Mouse (Mus musculus) brain, embryonic 14.5 days (tissue): ENCODE data around the gene Zscan26.

Experiments used
- CTCF ChIP-seq: fragments of 200-500 bp; IDR thresholded peaks from 2 replicates; pipeline ENCODE4 v1.5.1; 2012; ENCODE audit warnings: inconsistent platforms, mild to moderate bottlenecking, moderate library complexity, borderline replicate concordance; ENCODE audit not compliant: insufficient read depth, insufficient read length; ENCODE audit errors: extremely low read depth
- POLR2A ChIP-seq: fragments of 200-500 bp; IDR thresholded peaks from 2 replicates; pipeline ENCODE4 v1.6.1; 2012; ENCODE audit warnings: mild to moderate bottlenecking, inconsistent platforms, borderline replicate concordance; ENCODE audit not compliant: poor library complexity, insufficient read depth, insufficient read length, severe bottlenecking; ENCODE audit errors: extremely low read depth

GRCm38 (mm10) chr13:21469097-21469496 is 15.6 kb upstream of the Zscan26 start:
- no peak for TF ChIP-seq POLR2A
- TF ChIP-seq CTCF = no peak
